Mouse (Mus musculus): ENCODE measurements around the gene Gm14444. TPM values are rescaled to one million over a fixed set of nuclear protein-coding genes. Genes with fewer than 3 reads are reported as not detected.
"Not testable (repeated sequence)": the region's sequence is repeated elsewhere in the genome, so short reads cannot be mapped to it uniquely, and the experiment has no call there.

The Gm14444 gene
- polyA plus RNA-seq (2014; fragmentation: Nextera tagmentation; extraction: Ambion mirVana) = not detected in 2 replicates

- not testable (repeated sequence) for H3K27ac ChIP-seq (replicated peaks; ENCODE audit: low read depth, low read length); H3K4me1 ChIP-seq (ENCODE audit: control insufficient read depth, insufficient read depth, low read length); H3K4me3 ChIP-seq (ENCODE audit: low read depth, low read length); H3K9me3 ChIP-seq (ENCODE audit: control insufficient read depth, low read length); ATAC-seq (ENCODE audit: low read depth); H3K36me3 ChIP-seq (ENCODE audit: control insufficient read depth, insufficient read depth, low read length); H3K9ac ChIP-seq (ENCODE audit: low read depth, low read length); DNase-seq (ENCODE audit: low spot score); H3K27me3 ChIP-seq (replicated peaks; ENCODE audit: control insufficient read depth, insufficient read depth, low read length); H3K4me2 ChIP-seq (ENCODE audit: low read depth, low read length)
- 44% methylated on average over 1 of the region's 1 CpGs for WGBS
These were observed at the start of gene Gm14444 for GRCm38 (mm10) chr2:175010022-175010421. TSS of gene Gm14444 (plus strand) at chr2:175010241.

DNA sequence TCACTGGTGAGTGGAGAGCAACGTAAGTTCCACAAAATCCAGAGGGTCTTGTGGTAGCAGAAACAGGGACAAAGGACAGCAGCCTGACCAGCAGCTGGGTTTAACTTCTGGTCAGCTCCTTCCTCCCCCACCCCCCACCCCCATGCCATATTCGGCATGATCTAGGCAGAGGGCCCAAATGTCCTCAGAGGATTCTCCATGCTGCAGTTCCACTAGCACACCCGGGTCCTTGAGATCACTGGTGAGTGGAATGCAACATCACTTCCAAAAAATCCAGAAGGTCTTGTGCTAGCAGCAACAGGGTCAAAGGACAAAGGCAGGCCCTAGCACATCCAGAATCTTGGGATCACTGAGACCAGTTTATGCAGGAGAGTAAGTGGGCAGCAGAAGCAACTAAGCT lies 44.6 kb upstream of the Gm14444 start:
- H3K4me2 ChIP-seq (ENCODE audit: low read depth, low read length); H3K4me1 ChIP-seq (ENCODE audit: control insufficient read depth, insufficient read depth, low read length); H3K9me3 ChIP-seq (ENCODE audit: control insufficient read depth, low read length); H3K4me3 ChIP-seq (ENCODE audit: low read depth, low read length); DNase-seq (ENCODE audit: low spot score); H3K27ac ChIP-seq (replicated peaks; ENCODE audit: low read depth, low read length); ATAC-seq (ENCODE audit: low read depth); H3K9ac ChIP-seq (ENCODE audit: low read depth, low read length); H3K27me3 ChIP-seq (replicated peaks; ENCODE audit: control insufficient read depth, insufficient read depth, low read length); H3K36me3 ChIP-seq (ENCODE audit: control insufficient read depth, insufficient read depth, low read length): not testable (repeated sequence)
- 81% methylated on average over 3 of the region's 3 CpGs for WGBS

DNA sequence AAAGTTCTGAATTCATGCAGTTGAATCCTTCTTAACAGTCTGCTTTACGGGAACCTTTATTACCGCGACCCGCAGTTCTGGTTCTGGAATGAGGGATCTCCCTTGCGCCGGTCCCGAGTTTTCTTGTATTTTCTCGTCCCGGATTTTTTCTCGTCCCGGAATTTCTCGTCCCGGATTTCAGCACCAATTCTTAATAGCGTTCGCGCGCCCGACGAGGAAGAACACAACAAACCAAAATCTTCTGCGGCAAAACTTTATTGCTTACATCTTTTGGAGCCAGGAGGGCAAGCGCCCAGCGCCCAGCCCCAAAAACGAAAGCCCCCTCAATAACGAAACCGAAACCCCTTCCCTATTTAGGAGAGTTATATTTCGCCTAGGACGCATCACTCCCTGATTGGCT lies 34.2 kb downstream of the Gm14444 start:
- not testable (repeated sequence) for H3K9ac ChIP-seq (ENCODE audit: low read depth, low read length); H3K9me3 ChIP-seq (ENCODE audit: control insufficient read depth, low read length); H3K36me3 ChIP-seq (ENCODE audit: control insufficient read depth, insufficient read depth, low read length); H3K4me1 ChIP-seq (ENCODE audit: control insufficient read depth, insufficient read depth, low read length); H3K4me2 ChIP-seq (ENCODE audit: low read depth, low read length); H3K4me3 ChIP-seq (ENCODE audit: low read depth, low read length); ATAC-seq (ENCODE audit: low read depth); H3K27me3 ChIP-seq (replicated peaks; ENCODE audit: control insufficient read depth, insufficient read depth, low read length); DNase-seq (ENCODE audit: low spot score); H3K27ac ChIP-seq (replicated peaks; ENCODE audit: low read depth, low read length)
- WGBS = 96% methylated on average over 23 of the region's 27 CpGs

DNA sequence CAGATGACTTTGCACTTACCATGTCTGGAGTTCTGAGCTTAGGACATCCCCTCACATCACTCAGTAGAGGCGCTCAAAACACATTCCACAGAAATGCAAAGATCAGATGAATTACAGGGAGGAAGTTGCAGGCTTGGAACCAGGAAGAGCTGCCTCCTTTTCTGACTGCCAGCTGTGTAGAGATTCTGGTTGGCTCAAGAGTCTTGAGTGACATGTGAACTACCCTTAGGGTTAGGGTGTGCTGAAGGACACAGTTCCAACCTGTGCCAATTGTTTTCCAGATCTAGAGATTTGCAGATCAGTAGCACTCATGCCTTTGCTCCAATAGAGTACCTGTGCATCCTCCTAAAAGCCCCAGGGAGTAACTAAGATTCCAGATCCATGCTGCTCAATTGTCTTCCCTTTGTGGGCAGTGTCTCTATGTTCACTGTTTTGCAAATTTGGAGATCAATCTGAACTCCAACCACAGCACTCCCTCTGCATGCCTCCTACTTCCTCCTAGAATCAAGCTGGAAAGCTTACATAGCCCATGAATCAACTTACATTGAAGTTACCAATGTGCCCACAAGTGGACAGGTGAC lies 57.7 kb downstream of the Gm14444 start, which contains the start of gene Gm14393:
Gene Gm14393 (minus strand): TSS at position 101 of the 581 bp plus-strand sequence.
- 84% methylated on average over 1 of the region's 1 CpGs for WGBS
- not testable (repeated sequence) for H3K4me1 ChIP-seq (ENCODE audit: control insufficient read depth, insufficient read depth, low read length); H3K9me3 ChIP-seq (ENCODE audit: control insufficient read depth, low read length); H3K27ac ChIP-seq (replicated peaks; ENCODE audit: low read depth, low read length); H3K9ac ChIP-seq (ENCODE audit: low read depth, low read length); H3K4me3 ChIP-seq (ENCODE audit: low read depth, low read length); DNase-seq (ENCODE audit: low spot score); H3K36me3 ChIP-seq (ENCODE audit: control insufficient read depth, insufficient read depth, low read length); ATAC-seq (ENCODE audit: low read depth); H3K4me2 ChIP-seq (ENCODE audit: low read depth, low read length); H3K27me3 ChIP-seq (replicated peaks; ENCODE audit: control insufficient read depth, insufficient read depth, low read length)

Other genes with a start within 250 kb of the Gm14444 start
- gene Edn3, start 249.6 kb upstream of the Gm14444 start, polyA plus RNA-seq (2014; fragmentation: Nextera tagmentation; extraction: Ambion mirVana) = 13.9 and 16.5 TPM in 2 replicates
- 0.68 and 2.0 TPM in 2 replicates for gene Gm14393, start 57.5 kb downstream of the Gm14444 start, polyA plus RNA-seq (2014; fragmentation: Nextera tagmentation; extraction: Ambion mirVana)
- gene Gm14399, start 131.8 kb downstream of the Gm14444 start, polyA plus RNA-seq (2014; fragmentation: Nextera tagmentation; extraction: Ambion mirVana) = 5.8 and 6.0 TPM in 2 replicates
- 0.50 and 0.88 TPM in 2 replicates for gene Gm14443, start 165.6 kb downstream of the Gm14444 start, polyA plus RNA-seq (2014; fragmentation: Nextera tagmentation; extraction: Ambion mirVana)
- gene Gm14391, start 196.7 kb downstream of the Gm14444 start, polyA plus RNA-seq (2014; fragmentation: Nextera tagmentation; extraction: Ambion mirVana) = 7.8 and 9.5 TPM in 2 replicates

Measured in embryonic facial prominence, embryonic 14.5 days (tissue).